Mouse (Mus musculus): Measurements from ENCODE around the gene Slc25a3. TPM values are rescaled to one million over a fixed set of nuclear protein-coding genes. Genes with fewer than 3 reads are reported as not detected.

The Slc25a3 gene
- polyA plus RNA-seq, 1 experiment = 232 TPM

GRCm38 (mm10) chr10:91076667-91077066, 47.2 kb downstream of the Slc25a3 start:
- Histone ChIP-seq H3K4me3 (replicated peaks; ENCODE audit: extremely low read depth, low read depth, low read length) (no peak overlapping the region), H3K4me1 (ENCODE audit: control insufficient read depth, insufficient read depth, low read length) (peaks cover 2% of the 10 kb centered on the region; the same call in 1 of the 2 replicates)
- 82% methylated on average over 2 of the region's 2 CpGs for WGBS
- DNase-seq = no peak
- TF ChIP-seq POLR2A (IDR thresholded peaks at IDR 0.05; ENCODE audit: borderline replicate concordance, extremely low read depth, low read depth, low read length) (no peak), CTCF (IDR thresholded peaks at IDR 0.05; ENCODE audit: insufficient read depth, low read length) (no peak)

GRCm38 (mm10) chr10:91073345-91073744, 50.5 kb downstream of the Slc25a3 start:
- DNase-seq = no peak
- TF ChIP-seq CTCF (IDR thresholded peaks at IDR 0.05; ENCODE audit: insufficient read depth, low read length) (no peak), POLR2A (IDR thresholded peaks at IDR 0.05; ENCODE audit: borderline replicate concordance, extremely low read depth, low read depth, low read length) (no peak)
- no peaks in the 10 kb centered on the region for H3K4me1 ChIP-seq (ENCODE audit: control insufficient read depth, insufficient read depth, low read length)
- no peak overlapping the region for H3K4me3 ChIP-seq (replicated peaks; ENCODE audit: extremely low read depth, low read depth, low read length)
- 41% methylated on average over 3 of the region's 3 CpGs for WGBS

- DNase-seq = no peak
- Histone ChIP-seq H3K4me1 (ENCODE audit: control insufficient read depth, insufficient read depth, low read length) (no peaks in the 10 kb centered on the region), H3K4me3 (replicated peaks; ENCODE audit: extremely low read depth, low read depth, low read length) (no peak overlapping the region)
- WGBS = 30% methylated on average over 1 of the region's 1 CpGs
- TF ChIP-seq CTCF (IDR thresholded peaks at IDR 0.05; ENCODE audit: insufficient read depth, low read length) = no peak
- TF ChIP-seq POLR2A (IDR thresholded peaks at IDR 0.05; ENCODE audit: borderline replicate concordance, extremely low read depth, low read depth, low read length) = no peak
These were observed 52.1 kb downstream of the Slc25a3 start for GRCm38 (mm10) chr10:91071768-91072167.

Other genes with a start within 250 kb of the Slc25a3 start
- 7.0 and 10.0 TPM in 2 replicates for gene Apaf1, start 41.3 kb downstream of the Slc25a3 start, polyA plus RNA-seq (2012; rRNA removed)
- gene Ikbip, start 41.1 kb downstream of the Slc25a3 start, polyA plus RNA-seq (2012; rRNA removed) = 3.5 and 5.7 TPM in 2 replicates
- gene Tmpo, start 57.3 kb upstream of the Slc25a3 start, polyA plus RNA-seq (2012; rRNA removed) = 40.4 and 49.6 TPM in 2 replicates

All from lung, adult 2 months (tissue).